ENCODE assay signal across 15 mouse cellular contexts in genomic region chr4:123394878-123395277, GRCm38 (mm10). TPM values are rescaled to one million over a fixed set of nuclear protein-coding genes. Genes with fewer than 3 reads are reported as not detected.
"Had no signal": no experiment of that assay in that cellular context is flagged by ENCODE, and none has a peak within 500 bp of the region (broad histone marks: within the 10 kb centered on the region; RNA-seq: fewer than 3 reads in every experiment).

No protein-coding gene starts in this region.

- H3K4me1 ChIP-seq: liver, embryonic 13.5 days; midbrain, embryonic 15.5 days; stomach, embryonic 15.5 days had no signal

- H3K4me3 ChIP-seq: layer of hippocampus, adult 2 months; left cerebral cortex, adult 2 months; liver, embryonic 13.5 days; midbrain, embryonic 15.5 days; myocyte; stomach, embryonic 15.5 days had no signal

- H3K4me2 ChIP-seq: liver, embryonic 13.5 days; midbrain, embryonic 11.5 days; midbrain, embryonic 15.5 days; stomach, embryonic 15.5 days had no signal

- DNase-seq: kidney, adult 2 months; layer of hippocampus, adult 9-11 months; liver, embryonic 13.5 days; lung, adult 2 months; lung, postnatal 14 days; lung, postnatal 4 days; thymus, postnatal 25 days had no signal

- H3K9ac ChIP-seq: liver, embryonic 13.5 days; midbrain, embryonic 15.5 days; stomach, embryonic 15.5 days had no signal

- H3K9me3 ChIP-seq: liver, embryonic 13.5 days; midbrain, embryonic 15.5 days; stomach, embryonic 15.5 days had no signal

- ATAC-seq: midbrain, embryonic 15.5 days had no signal

- H3K27ac ChIP-seq: kidney, postnatal 0 days; layer of hippocampus, adult 2 months; liver, embryonic 13.5 days; midbrain, embryonic 15.5 days; stomach, embryonic 15.5 days had no signal

- H3K27me3 ChIP-seq: liver, embryonic 13.5 days; midbrain, embryonic 15.5 days; stomach, embryonic 15.5 days had no signal

RNA-seq across cellular contexts. Expression of gene Bmp8a, which starts 51.8 kb away (rescaled TPM):
- polyA plus RNA-seq: liver, adult 2 months; midbrain, embryonic 15.5 days had no signal
